Mouse (Mus musculus): ENCODE data around the gene Rsg1.

GRCm38 (mm10) chr4:141262906-141263637 lies 49.3 kb downstream of the Rsg1 start:
- TF ChIP-seq MYOG (IDR thresholded peaks at IDR 0.05; ENCODE audit: control insufficient read depth, extremely low read depth, insufficient read length) = no peak
- no peak for TF ChIP-seq CTCF (IDR thresholded peaks at IDR 0.05; ENCODE audit: control insufficient read depth, insufficient read depth, insufficient read length)
- no peak for TF ChIP-seq FOSL1 (IDR thresholded peaks at IDR 0.05; ENCODE audit: insufficient read depth, low read length, poor library complexity, severe bottlenecking)
- TF ChIP-seq USF1 (IDR thresholded peaks at IDR 0.05; ENCODE audit: low read depth) = no peak
- TF ChIP-seq MAX (IDR thresholded peaks at IDR 0.05) = no peak
- TF ChIP-seq MYOD1 (IDR thresholded peaks at IDR 0.05; ENCODE audit: control insufficient read depth, insufficient read length, low read depth) = no peak
